Mouse (Mus musculus): ENCODE results near the gene Csf2.

- TF ChIP-seq CHD2 (IDR thresholded peaks at IDR 0.05; ENCODE audit: low read depth, low read length) (no peak), ZNF384 (IDR thresholded peaks at IDR 0.05; ENCODE audit: low read depth, low read length) (no peak), ZC3H11A (IDR thresholded peaks at IDR 0.05; ENCODE audit: borderline replicate concordance, low read depth, low read length) (no peak)
Observed at GRCm38 (mm10) chr11:54254114-54254513, 4.6 kb upstream of the Csf2 start.
